Mouse (Mus musculus) T-helper 1 cell (primary cell): ENCODE data around the gene Nkx1-2.

Experiments
- in situ Hi-C: fragments of 300-600 bp; cut with MboI, MseI; formaldehyde crosslinking; loops from one replicate; pipeline ENCODE4 v1.15.1; 2025; ENCODE audit warnings: high pct_unique_total_duplicates

The Nkx1-2 gene

DNA sequence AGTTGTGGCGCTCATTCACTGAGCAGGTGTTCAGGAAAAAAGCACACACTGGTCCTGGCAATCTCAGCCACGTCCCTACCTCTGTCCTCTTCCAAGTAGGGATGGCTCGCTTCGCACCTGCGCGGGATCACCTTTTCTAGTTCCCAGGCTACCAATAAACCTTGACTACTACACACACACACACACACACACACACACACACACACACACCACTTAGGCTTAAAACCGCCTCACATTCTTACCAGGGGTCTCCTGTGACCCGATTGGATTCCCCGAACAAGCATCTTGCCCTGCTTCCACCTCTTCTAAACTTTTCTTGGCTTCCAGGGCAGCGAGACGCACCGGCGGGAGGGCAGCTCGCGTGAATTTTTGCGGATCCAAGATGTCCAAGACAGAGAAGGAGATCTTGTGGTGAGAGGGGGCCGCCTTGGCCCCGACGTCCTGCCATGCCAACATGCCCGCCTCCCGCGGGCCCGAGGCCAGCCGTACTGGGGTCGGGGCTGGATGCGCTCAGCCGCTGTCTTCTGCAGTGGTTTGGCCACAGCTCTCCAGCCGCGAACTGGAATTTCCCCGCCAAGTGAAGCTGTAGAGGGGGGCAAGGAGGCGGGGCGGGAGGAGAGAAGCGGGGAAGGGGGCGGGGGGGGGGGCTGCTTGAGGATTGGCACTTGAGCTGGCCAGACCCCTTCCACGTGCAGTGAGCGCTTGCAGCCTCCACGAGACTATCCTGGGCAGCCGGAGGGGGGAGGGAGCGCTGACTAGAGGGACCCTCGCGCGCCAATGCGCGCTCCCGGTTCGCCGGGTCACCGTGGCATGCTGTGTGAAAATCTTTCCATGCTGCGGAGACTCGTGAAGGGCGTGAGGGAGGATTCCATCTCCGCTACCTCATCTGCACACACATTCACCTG lies at the start of gene Nkx1-2:
Nkx1-2 (minus strand) TSS at position 567 of the 905 bp plus-strand sequence.
- in situ Hi-C loops: no loop called here

DNA sequence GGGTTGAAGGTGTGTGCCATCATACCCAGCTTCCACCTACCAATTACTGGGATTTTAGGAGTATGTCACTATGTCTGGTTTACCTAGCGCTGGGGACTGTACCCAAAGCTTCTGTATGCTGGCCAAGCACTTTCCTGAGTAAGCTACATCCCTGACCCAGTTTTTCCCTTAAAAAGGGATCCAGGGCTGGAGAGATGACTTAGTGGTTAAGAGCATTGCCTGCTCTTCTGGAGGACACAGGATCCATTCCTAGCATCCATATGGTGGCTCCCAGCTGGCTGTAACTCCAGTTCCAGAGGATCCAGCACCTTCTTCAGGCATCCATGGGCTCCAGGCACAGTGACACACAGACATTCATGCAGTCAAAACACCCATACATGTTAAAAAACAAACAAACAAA lies 47.1 kb upstream of the Nkx1-2 start:
- in situ Hi-C loops: no loop called here

DNA sequence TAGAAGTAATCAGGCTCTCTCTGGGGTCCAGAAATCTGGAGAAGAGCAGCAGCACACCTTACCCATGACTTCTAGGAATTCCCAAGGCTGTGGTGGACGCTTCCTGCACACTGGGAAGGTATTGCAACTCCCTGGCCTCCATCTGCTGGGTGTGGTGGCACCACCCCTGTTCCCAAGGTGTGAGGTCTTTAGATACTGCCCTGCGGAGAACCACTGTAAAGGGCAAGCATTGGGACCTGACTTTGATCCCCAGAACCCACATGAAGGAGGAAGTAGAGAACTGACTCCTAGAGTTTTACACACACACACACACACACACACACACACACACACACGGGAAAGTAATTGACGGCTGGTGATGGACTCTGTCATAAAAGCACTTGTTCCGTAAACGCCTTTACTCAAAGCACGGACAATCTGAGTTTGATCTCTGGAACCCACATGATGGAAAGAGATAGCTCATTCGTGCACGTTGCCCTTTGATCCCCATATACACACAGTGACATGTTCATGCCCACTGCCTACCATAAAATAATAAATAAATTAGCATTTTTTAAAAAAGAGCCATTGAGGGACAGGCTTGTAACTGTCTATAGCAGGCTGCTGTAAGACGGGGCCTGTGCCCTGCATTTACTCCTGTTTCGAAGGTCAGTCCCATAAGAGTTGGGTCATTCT lies 45.3 kb upstream of the Nkx1-2 start:
- in situ Hi-C loops: no loop called here

DNA sequence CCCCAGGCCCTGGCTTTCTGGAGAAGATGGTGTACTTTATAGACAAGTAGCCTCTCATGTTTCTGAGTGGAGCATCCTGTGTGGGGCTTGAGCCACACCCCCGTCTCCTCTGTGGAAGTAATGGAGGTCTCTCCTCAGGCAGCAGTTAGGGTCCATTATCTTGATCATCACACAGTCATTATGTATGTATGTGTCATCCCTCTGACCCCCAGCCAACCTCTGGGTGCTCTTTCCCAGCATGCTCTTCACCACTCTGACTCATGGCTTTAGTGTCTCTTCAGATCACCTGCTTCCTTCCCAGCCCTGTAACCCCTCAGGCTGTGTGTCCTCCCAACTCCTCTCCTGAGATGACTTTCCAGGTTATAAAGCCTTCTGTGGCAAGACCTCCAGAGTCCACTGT lies 42.2 kb upstream of the Nkx1-2 start:
- in situ Hi-C loops: no loop called here

DNA sequence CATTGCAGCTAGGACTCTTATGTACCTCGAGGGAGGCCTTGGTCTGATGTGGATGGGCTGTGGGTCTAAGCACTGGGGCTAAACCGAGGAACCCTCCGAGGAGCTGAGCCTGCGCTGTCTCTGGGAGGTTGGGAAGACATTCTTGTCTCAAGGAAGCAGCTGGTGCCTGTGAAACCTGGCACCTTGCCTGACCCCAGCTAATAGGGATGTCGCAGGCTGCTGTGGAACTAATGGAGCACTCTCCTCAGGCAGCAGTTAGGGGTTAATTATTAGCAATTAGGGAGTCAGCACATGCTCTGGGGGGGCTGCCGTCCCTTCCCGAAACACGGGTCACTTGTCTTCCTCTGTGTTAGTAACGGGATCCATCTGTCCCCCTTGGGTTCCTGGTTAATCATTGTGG lies 41.5 kb upstream of the Nkx1-2 start:
- in situ Hi-C loops: no loop called here

DNA sequence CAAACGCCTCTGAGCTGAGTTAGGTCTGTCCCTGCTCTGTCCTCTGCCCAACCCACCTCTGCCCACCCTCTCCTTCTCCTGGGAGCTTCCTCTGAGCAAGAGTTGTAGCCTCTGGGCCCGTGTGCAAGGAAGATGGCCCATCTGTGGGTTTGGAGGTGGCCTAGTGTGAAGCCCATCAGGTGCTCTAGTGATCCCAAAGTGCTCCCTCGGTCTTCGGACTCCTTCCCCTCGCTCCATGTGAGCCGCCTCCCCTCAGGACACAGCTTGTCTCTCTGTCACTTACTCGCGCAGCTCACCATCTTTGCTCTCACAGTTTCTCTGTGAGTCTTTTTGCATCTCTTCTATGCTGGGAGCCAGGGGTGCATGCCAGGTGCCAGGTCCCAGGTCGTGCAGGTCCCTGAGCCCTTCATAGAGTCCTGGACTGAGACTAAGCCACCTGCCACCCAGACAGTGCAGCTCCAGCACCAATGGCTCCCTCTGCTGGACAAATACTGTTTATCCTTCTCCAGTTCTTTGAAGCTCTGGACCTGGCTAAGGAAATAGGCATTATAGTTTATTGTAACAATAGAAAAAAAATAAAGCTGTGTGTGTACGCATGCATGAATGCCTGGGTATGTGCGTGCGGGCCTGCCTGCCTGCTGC lies 39.1 kb upstream of the Nkx1-2 start:
- in situ Hi-C loops: loop anchor here (10.0 kb wide), 1 partner anchor 404 kb away; no protein-coding TSS in a partner anchor

DNA sequence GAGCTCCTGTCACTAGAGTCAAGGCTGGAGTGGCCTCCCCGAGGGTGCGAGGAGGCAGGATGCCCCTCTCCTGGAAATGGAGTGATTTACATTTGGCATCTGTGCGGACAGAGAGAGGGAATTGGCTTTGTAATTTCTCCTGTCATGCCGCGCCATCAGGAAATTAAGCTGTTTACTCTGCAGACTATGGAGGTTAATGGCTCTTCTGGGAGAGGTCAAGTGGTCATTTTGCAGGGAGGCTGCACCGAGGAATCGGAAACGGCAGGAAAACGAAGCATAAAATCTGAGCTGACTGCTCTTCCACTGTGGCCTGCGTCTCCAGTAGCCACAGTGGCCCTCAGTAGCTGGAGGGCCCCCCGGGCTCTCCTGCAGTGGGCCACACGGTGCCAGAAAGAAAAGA lies 37.9 kb upstream of the Nkx1-2 start:
- in situ Hi-C loops: loop anchor here (10.0 kb wide), 1 partner anchor 402 kb away; no protein-coding TSS in a partner anchor

DNA sequence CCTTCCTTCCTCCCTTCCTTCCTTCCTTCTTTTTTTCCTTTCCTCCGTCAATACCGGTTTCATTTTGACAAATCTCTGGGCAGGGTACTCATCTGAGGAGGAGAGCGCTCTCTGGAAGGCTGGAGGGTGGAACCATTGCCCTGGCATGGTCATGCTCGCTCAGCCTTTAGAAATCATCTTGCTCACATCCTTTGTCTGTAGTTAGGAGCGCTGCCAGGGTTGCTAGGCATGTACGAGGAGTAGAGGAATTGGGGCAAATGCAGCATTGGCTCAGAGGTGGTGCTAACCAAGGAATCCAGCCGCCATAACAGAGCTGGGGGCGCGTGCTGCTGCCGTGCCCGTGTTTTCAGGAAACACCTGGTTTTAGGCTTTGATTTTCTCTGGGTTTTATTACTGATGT lies 31.9 kb upstream of the Nkx1-2 start:
- in situ Hi-C loops: loop anchor here (10.0 kb wide), 1 partner anchor 397 kb away; no protein-coding TSS in a partner anchor

DNA sequence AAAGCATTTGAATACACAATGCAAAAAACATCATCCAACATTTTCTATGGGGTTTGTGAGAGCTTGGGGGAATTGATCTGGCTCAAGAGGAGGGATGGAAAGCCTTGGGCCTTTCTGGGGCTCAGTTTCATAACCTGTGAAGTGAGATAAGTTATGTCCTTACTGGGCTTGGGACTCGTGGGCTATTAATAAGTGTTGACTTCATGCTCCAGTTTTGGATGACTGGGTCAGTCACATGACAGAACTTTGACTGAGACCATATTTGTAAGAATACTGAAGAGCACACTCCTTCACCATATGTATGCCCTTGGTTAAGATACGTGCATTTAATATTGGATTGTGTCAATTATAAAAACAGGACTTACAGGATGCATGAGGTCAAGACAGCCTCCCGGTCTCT lies 28.0 kb upstream of the Nkx1-2 start:
- in situ Hi-C loops: no loop called here

DNA sequence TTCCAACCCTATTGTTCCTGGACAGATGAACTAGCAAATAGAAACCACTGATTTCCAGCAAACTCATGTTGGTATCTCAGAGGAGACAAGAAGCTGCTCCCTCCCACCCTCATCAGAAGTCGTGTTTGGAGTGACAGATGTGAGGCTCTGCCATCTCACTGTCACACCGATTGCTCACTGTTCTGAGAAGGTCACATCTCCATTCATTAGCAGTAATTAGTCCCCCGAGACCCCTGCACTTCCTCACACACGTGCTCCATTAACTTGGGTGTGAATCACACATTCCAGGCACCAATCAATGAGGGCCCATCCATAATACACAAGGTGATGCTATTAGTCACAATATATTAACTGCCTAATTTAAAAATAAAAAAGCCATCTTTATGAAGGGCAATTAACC lies 26.7 kb upstream of the Nkx1-2 start:
- in situ Hi-C loops: no loop called here

DNA sequence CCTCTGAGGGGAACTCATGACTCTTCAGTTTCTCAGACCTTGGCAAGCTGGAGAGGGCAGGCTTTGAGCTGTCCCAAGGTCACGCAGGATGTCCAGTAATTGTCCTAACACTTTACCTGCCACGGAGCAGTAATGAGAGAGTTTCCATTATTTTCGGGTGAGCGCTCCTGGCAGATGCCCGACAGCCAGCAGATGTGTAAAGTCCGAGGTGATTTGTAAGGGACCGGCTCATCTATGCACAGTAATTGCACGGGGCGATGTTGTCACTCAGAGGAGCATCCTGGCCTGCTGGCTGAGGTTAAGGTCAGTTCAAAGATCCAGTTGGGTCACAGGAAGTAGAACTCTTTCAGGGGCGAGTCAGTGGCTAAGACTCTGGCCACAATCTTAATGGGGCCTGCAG lies 24.7 kb upstream of the Nkx1-2 start:
- in situ Hi-C loops: no loop called here

DNA sequence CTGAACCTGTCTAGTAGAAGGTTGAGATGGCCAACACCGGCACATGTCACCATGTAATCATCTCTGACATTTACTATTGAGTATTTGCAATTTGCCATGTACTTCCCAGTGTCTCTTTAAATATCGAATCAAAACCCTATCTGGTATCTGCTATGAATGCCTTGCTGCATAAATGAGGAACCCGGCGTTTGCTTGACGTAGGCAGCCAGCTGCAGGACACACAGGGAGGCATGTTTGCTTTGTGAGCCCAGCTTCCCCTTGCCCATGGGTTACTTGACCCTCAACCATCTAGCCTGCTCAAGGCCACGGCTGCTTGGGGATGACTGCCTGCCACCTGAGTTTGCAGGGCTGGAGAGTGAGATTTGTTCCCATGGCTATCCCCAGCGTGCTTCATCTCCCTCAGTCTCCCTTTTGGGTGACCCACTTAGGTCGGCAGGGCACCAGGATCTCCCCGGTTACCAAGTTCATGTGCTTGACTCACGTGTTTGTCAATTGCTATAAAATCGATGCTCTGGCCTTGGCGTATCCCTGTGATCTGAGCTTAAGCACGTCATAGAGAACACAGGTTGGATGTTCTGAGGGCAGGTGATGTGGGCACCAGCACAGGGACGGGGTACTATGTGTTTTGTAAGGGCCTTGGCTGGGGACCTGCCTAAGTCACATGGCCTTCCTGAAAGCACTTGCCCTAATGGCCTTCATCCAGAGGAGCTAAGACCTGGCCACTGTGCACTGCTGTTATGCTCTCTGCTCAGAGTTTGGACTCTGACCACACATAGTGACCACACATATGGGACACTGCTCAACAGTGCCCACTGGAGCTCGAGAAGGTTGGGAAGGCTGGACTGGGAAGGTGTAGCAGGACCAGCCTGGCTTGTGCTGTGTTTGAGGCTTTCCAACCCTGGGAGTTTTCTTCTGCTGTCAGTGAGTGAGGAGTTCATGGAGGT lies 20.8 kb upstream of the Nkx1-2 start:
- in situ Hi-C loops: no loop called here

DNA sequence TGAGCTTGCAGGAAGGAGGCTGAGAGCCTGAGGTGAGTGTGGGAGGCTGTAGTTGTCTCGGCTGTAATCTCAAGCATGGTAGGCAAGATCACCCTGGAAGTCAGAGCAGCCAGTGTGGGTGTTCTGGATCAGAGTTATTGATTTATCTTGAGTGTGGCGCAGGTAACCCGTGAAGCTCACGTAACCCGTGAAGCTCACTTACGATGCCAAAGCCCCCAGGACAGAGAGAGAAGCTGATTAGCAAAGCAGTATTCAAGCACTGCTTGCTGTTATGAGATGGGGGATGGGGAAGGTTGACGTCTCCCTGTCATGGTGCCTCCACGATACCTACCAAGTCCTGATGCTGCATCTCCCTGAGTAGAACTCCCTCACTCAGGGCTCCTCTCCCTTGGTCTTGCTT lies 20.1 kb upstream of the Nkx1-2 start:
- in situ Hi-C loops: no loop called here

DNA sequence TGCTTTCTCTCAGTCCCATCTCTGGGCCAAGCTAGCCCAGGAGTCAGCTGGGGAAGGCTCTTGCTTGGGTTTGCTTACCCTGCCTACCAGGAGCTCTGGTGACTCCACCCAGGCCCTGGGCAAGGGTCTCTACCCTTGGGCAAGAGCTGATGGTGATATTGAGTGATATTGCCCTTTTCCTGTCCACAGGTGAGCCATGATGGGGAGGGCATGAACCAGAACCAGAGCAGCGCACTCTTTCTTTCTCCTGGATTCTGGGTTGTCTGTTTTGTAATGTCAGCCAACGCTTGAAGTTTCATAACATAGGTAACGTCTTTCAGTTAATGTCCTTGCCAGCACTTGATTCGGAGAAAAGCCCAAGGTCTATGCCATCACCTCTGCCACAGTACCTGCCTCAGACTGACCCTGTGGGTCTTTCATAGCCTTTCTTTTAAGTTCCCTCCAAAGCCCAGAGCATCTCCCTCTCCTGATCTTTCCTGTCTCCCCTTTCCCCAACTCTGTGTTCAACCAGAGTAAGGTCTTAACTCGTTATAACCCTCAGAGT lies 17.7 kb upstream of the Nkx1-2 start:
- in situ Hi-C loops: no loop called here

DNA sequence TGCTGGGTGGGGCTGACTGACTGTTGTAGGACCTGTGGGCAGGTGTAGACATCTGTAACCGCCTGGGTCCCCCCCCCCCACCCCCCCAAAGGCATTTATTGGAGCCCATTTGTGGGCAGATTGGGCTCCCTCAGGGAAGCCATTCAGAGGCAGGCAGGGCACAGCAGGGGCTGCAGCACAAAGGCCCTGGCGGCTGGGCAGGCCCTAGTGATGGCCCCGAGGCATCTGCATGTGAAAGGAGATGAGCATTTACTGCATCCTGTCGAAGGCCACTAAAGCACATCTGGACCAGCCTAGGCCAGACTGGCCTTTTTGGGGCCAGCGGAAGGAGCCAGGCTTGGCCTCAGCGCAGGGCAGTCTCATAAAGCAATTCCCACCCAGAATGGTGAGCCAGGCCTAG lies 17.0 kb upstream of the Nkx1-2 start:
- in situ Hi-C loops: no loop called here

DNA sequence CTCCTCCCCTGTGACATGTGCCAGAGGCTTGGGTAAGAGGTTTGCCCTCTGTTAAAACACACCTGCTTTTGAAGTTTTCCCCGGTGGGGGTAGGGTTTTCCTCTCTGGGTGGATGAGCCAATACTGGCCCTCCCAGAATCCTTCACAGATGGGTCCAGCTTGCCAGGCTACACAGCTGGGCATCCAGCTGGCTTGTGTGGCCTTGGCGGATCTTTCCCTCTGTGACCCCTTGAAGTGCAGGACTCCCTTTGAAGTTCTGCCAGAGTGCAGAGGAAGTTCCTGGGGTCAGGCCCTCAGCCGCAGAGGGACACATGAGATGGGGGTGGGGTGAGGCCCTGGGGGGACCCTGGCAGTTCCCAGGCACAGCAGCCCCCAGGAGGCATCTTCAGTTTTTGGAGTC lies 15.9 kb upstream of the Nkx1-2 start:
- in situ Hi-C loops: no loop called here

DNA sequence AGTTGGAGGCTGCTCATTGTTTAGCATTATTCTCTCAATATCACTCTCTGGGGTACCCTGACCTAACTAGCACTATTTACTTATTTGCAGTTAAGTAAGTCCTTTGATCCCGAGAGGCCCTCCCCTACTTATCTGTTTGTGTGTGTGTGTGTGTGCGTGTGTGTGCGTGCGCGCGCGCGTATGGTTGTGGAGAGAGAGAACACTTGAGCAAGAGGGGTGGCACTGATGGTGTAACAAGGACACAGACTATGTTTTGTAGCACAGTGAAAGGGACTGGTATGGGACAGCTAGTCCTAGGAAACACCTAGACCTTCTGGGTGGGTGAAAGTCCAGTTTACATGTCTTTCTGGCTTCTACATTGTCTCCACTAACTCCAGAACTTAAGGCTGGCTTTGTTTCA lies 12.1 kb upstream of the Nkx1-2 start:
- in situ Hi-C loops: no loop called here

DNA sequence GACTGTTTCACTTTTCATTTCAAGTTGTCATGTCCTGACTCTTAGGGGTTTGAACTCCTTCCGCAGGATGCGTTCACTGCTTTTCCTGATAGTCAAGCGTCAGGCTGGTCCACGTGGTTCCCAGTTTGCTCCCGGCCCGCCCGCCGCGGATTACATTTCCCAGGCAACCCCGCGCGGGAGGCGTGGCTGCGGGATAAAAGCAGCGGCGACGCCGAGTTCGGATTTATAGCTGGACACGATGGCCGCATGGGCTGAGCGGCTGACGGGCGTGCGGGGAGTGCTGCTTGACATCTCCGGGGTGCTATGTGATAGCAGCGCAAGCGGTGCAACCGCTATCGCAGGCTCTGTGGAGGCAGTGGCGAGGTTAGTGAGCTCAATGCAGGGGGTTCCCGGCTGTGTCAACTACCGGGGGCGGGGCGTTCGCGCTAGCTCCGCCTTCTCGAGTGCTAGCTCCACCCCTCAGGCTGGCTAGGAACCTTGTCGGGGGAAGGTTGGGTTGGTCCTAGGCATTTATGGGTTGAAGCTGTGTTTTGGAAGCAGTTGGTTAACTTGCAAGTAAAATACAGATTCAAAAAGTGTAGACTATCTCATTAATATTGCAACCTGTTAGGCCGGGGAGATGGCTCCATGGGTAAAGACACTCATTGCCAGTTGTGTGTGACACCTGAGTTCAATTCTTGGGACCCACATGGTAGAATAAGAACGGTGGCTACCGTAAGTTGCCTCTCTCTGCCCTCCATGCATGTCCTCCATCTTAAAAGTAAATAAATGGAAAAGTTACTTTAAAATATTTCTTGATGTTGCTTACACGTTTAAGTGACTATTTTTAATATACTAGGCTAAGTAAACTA lies 11.3 kb upstream of the Nkx1-2 start, which contains the start of gene Lhpp:
Lhpp (plus strand) TSS at position 171 of the 851 bp plus-strand sequence.
- in situ Hi-C loops: no loop called here

DNA sequence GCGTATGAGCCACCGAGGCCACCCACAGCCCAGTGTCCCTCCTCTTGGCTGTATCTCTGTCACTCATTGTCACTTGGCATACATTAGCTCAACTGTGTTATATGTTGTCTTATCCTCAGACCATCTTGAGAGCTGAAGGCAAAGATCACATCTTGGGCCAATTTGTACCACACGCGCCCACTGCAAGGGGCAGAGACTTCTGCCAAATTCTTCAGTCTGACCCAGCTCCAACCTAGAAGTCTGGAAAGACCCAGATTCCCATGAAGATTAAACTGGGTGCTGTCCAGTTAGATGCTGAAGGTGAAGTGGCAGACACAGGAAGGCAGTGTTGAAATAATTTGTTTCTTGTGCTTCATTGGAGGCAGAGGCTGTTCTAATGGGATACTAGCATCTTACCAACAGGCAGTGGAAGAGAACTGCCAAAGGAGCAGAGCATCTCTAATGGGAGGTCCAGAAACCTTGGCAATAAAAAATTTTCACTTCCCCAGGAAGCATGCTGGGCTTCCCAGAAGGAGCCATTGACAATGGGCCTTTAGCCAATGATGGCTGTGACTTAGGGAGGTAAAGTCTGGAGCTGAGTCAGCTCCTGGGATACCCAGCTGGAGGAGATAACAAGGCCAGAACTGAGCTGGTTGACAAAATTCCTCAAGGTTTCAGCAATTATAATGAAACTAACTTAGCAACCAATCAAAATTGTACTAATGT lies 9.0 kb upstream of the Nkx1-2 start:
- in situ Hi-C loops: no loop called here
